Mouse (Mus musculus) limb, embryonic 14.5 days (tissue): ENCODE results near the gene Higd1c. TPM values are rescaled to one million over a fixed set of nuclear protein-coding genes. Genes with fewer than 3 reads are reported as not detected.

Source experiments
- ATAC-seq: fragments of 200-750 bp; cut with Nextera tagmentation; 2 replicates; pipeline ENCODE4 v1.8.0; 2017; ENCODE audit warnings: low read depth, moderate number of reproducible peaks, moderate TSS enrichment; ENCODE audit not compliant: low FRiP score
- DNase-seq: peaks from one replicate; pipeline ENCODE4 v3.0.0-alpha.2; 2015; ENCODE audit warnings: low spot score
- H3K27ac ChIP-seq: fragments of 300-500 bp; sonication (generic); replicated peaks from 2 replicates; pipeline ENCODE4 v1.5.1; 2014; ENCODE audit warnings: low read depth, mild to moderate bottlenecking, low read length, moderate library complexity, mixed read lengths
- H3K27me3 ChIP-seq: fragments of 300-500 bp; sonication (generic); 2 replicates; pipeline ENCODE4 v1.6.1; 2014; ENCODE audit warnings: low read length, mixed read lengths; ENCODE audit not compliant: control insufficient read depth, insufficient read depth
- H3K36me3 ChIP-seq: fragments of 300-500 bp; sonication (generic); 2 replicates; pipeline ENCODE4 v1.6.1; 2014; ENCODE audit warnings: mild to moderate bottlenecking, low read length, moderate library complexity, mixed read lengths; ENCODE audit not compliant: control insufficient read depth, insufficient read depth
- H3K4me1 ChIP-seq: fragments of 300-500 bp; sonication (generic); 2 replicates; pipeline ENCODE4 v1.6.1; 2014; ENCODE audit warnings: antibody characterized with exemption, low read length, mixed read lengths; ENCODE audit not compliant: control insufficient read depth, insufficient read depth
- H3K4me2 ChIP-seq: fragments of 300-500 bp; sonication (generic); replicated peaks from 2 replicates; pipeline ENCODE4 v1.6.1; 2014; ENCODE audit warnings: low read depth, mild to moderate bottlenecking, low read length, moderate library complexity; ENCODE audit not compliant: severe bottlenecking
- H3K4me3 ChIP-seq: fragments of 300-500 bp; sonication (generic); replicated peaks from 2 replicates; pipeline ENCODE4 v1.5.1; 2014; ENCODE audit warnings: low read length
- H3K9ac ChIP-seq: fragments of 300-500 bp; sonication (generic); 2 replicates; pipeline ENCODE4 v1.6.1; 2014; ENCODE audit warnings: mild to moderate bottlenecking, low read depth, low read length, moderate library complexity; ENCODE audit not compliant: severe bottlenecking
- H3K9me3 ChIP-seq: fragments of 300-500 bp; sonication (generic); 2 replicates; pipeline ENCODE4 v1.6.1; 2016; ENCODE audit warnings: low read length; ENCODE audit not compliant: control insufficient read depth
- POLR2A ChIP-seq: fragments of 200-500 bp; IDR thresholded peaks from 2 replicates; pipeline ENCODE4 v1.8.0; 2012; ENCODE audit warnings: inconsistent platforms, mild to moderate bottlenecking, moderate library complexity, borderline replicate concordance; ENCODE audit not compliant: insufficient read depth, insufficient read length; ENCODE audit errors: extremely low read depth
- WGBS: fragments of 180-500 bp; shearing (Covaris S2); extraction: QIAGEN DNeasy Blood & Tissue Kit; methylation state at CpG from one replicate; pipeline ENCODE4 v1.1.7; 2014; 5-methylcytosine and 5-hydroxymethylcytosine counted together
- polyA plus RNA-seq, 2 experiments: library from polyadenylated mRNA; depleted of rRNA in 1 of 2; stranded (reverse) in 1 of 2; unstranded in 1 of 2; fragments of >200 nt; fragmentation: Nextera tagmentation in 1 of 2; extraction: Ambion mirVana in 1 of 2; gene quantifications; 2 replicates each; pipeline versions ENCODE4 v1.2.1 to v1.2.3; 2012 to 2014

The Higd1c gene
- polyA plus RNA-seq, 2 experiments = not detected

GRCm38 (mm10) chr15:100387544-100388223 lies 23.3 kb downstream of the Higd1c start:
- DNase-seq (no peak), ATAC-seq (no peak)
- no peaks in the 10 kb centered on the region for H3K36me3 ChIP-seq
- H3K9ac ChIP-seq = no peak overlapping the region
- no peak overlapping the region for H3K27ac ChIP-seq
- no peak overlapping the region for H3K4me3 ChIP-seq
- H3K4me2 ChIP-seq = no peak overlapping the region
- no peaks in the 10 kb centered on the region for H3K4me1 ChIP-seq
- no peak for TF ChIP-seq POLR2A
- no peaks in the 10 kb centered on the region for H3K9me3 ChIP-seq
- WGBS = 92% methylated on average over 17 of the region's 17 CpGs
- H3K27me3 ChIP-seq = no peaks in the 10 kb centered on the region

- no peak for TF ChIP-seq POLR2A
- H3K4me1 ChIP-seq = no peaks in the 10 kb centered on the region
- WGBS = 86% methylated on average over 14 of the region's 16 CpGs
- DNase-seq (no peak), ATAC-seq (no peak)
- H3K9ac ChIP-seq = no peak overlapping the region
- no peaks in the 10 kb centered on the region for H3K27me3 ChIP-seq
- no peak overlapping the region for H3K27ac ChIP-seq
- no peak overlapping the region for H3K4me3 ChIP-seq
- no peaks in the 10 kb centered on the region for H3K9me3 ChIP-seq
- peaks cover 2% of the 10 kb centered on the region; the same call in 1 of the 2 replicates for H3K36me3 ChIP-seq
- H3K4me2 ChIP-seq = no peak overlapping the region
Measured at GRCm38 (mm10) chr15:100388224-100388835, 24.0 kb downstream of the Higd1c start.

- no peak overlapping the region for H3K4me2 ChIP-seq
- H3K9ac ChIP-seq = no peak overlapping the region
- peaks cover 8% of the 10 kb centered on the region for H3K36me3 ChIP-seq
- WGBS = 71% methylated on average over 9 of the region's 9 CpGs
- no peak overlapping the region for H3K27ac ChIP-seq
- DNase-seq (no peak), ATAC-seq (no peak)
- H3K4me3 ChIP-seq = no peak overlapping the region
- no peaks in the 10 kb centered on the region for H3K4me1 ChIP-seq
- H3K9me3 ChIP-seq = no peaks in the 10 kb centered on the region
- H3K27me3 ChIP-seq = no peaks in the 10 kb centered on the region
- TF ChIP-seq POLR2A = no peak
Measured at GRCm38 (mm10) chr15:100388886-100389285, 24.5 kb downstream of the Higd1c start.

GRCm38 (mm10) chr15:100391066-100391465 lies 26.7 kb downstream of the Higd1c start:
- Histone ChIP-seq H3K27me3 (no peaks in the 10 kb centered on the region), H3K9me3 (no peaks in the 10 kb centered on the region), H3K4me3 (no peak overlapping the region), H3K4me1 (no peaks in the 10 kb centered on the region), H3K9ac (no peak overlapping the region), H3K27ac (no peak overlapping the region), H3K36me3 (peaks cover 29% of the 10 kb centered on the region), H3K4me2 (no peak overlapping the region)
- DNase-seq (no peak), ATAC-seq (no peak)
- WGBS = 75% methylated on average over 7 of the region's 7 CpGs
- no peak for TF ChIP-seq POLR2A

- ATAC-seq = no peak
- peaks cover 34% of the 10 kb centered on the region for H3K36me3 ChIP-seq
- no peaks in the 10 kb centered on the region for H3K9me3 ChIP-seq
- H3K4me2 ChIP-seq = no peak overlapping the region
- no peak overlapping the region for H3K9ac ChIP-seq
- DNase-seq = no peak
- WGBS = 92% methylated on average over 7 of the region's 7 CpGs
- H3K4me3 ChIP-seq = no peak overlapping the region
- TF ChIP-seq POLR2A = no peak
- no peaks in the 10 kb centered on the region for H3K4me1 ChIP-seq
- no peaks in the 10 kb centered on the region for H3K27me3 ChIP-seq
- no peak overlapping the region for H3K27ac ChIP-seq
Measured at GRCm38 (mm10) chr15:100391599-100391998, 27.3 kb downstream of the Higd1c start.
